Mouse (Mus musculus) ES-Bruce4 (cell line): Measurements from ENCODE around the gene Lpcat4. TPM values are rescaled to one million over a fixed set of nuclear protein-coding genes. Genes with fewer than 3 reads are reported as not detected.
"Not testable (repeated sequence)": the region's sequence is repeated elsewhere in the genome, so short reads cannot be mapped to it uniquely, and the experiment has no call there.

Experiments
- H3K27ac ChIP-seq: 2 replicates; pipeline ENCODE4 v1.5.1; 2012; ENCODE audit warnings: low read length, inconsistent platforms; ENCODE audit not compliant: insufficient read depth
- H3K27me3 ChIP-seq: 2 replicates; pipeline ENCODE4 v1.6.1; 2012; ENCODE audit warnings: mild to moderate bottlenecking, low read length, inconsistent platforms; ENCODE audit not compliant: control insufficient read depth, poor library complexity, insufficient read depth, severe bottlenecking
- H3K36me3 ChIP-seq: 2 replicates; pipeline ENCODE4 v1.6.1; 2012; ENCODE audit warnings: inconsistent platforms, mild to moderate bottlenecking, low read length, moderate library complexity; ENCODE audit not compliant: control insufficient read depth, poor library complexity, insufficient read depth, severe bottlenecking
- H3K4me1 ChIP-seq: one replicate; pipeline ENCODE4 v1.8.1; 2011; ENCODE audit warnings: low read length; ENCODE audit not compliant: control insufficient read depth, insufficient read depth
- H3K4me3 ChIP-seq: 2 replicates; pipeline ENCODE4 v1.5.1; 2011; ENCODE audit warnings: low read depth, mild to moderate bottlenecking, low read length
- H3K9ac ChIP-seq: 2 replicates; pipeline ENCODE4 v1.6.1; 2012; ENCODE audit warnings: low read depth, mild to moderate bottlenecking, inconsistent platforms; ENCODE audit not compliant: poor library complexity, severe bottlenecking
- H3K9me3 ChIP-seq: replicated peaks from 2 replicates; pipeline ENCODE4 v1.6.1; 2012; ENCODE audit warnings: mild to moderate bottlenecking, low read length, inconsistent platforms; ENCODE audit not compliant: control insufficient read depth, poor library complexity, insufficient read depth, severe bottlenecking
- CTCF ChIP-seq: IDR thresholded peaks from one replicate; pipeline ENCODE4 v1.8.1; 2011; ENCODE audit warnings: low read depth, low read length
- EP300 ChIP-seq: IDR thresholded peaks from 2 replicates; pipeline ENCODE4 v1.6.1; 2011; ENCODE audit warnings: low read depth, low read length; ENCODE audit not compliant: insufficient read depth
- POLR2A ChIP-seq: IDR thresholded peaks from one replicate; pipeline ENCODE4 v1.8.1; 2011; ENCODE audit warnings: low read length; ENCODE audit not compliant: insufficient read depth
- polyA plus RNA-seq: library from polyadenylated mRNA; stranded (reverse); fragments of >200 nt; gene quantifications from 2 replicates; pipeline ENCODE4 v1.2.4, GENCODE M21; 2011; ENCODE audit warnings: low read depth; ENCODE audit not compliant: missing spikeins, insufficient read depth, insufficient read length

Gene Lpcat4
- polyA plus RNA-seq, 1 experiment = 35.4 TPM

GRCm38 (mm10) chr2:112272909-112273308 lies 33.6 kb downstream of the Lpcat4 start:
- Histone ChIP-seq H3K36me3 (no peaks in the 10 kb centered on the region), H3K27me3 (no peaks in the 10 kb centered on the region), H3K27ac (no peak overlapping the region), H3K9me3 (no peaks in the 10 kb centered on the region), H3K4me3 (no peak overlapping the region), H3K4me1 (no peaks in the 10 kb centered on the region), H3K9ac (no peak overlapping the region)
- TF ChIP-seq POLR2A (no peak), EP300 (no peak), CTCF (no peak)

GRCm38 (mm10) chr2:112273474-112273873 lies 34.2 kb downstream of the Lpcat4 start:
- no peak overlapping the region for H3K9ac ChIP-seq
- no peak overlapping the region for H3K27ac ChIP-seq
- no peaks in the 10 kb centered on the region for H3K36me3 ChIP-seq

GRCm38 (mm10) chr2:112276870-112277269 lies 37.6 kb downstream of the Lpcat4 start:
- no peaks in the 10 kb centered on the region for H3K4me1 ChIP-seq
- H3K9me3 ChIP-seq = no peaks in the 10 kb centered on the region
- no peak overlapping the region for H3K27ac ChIP-seq
- TF ChIP-seq CTCF (no peak), EP300 (no peak), POLR2A (no peak)
- H3K36me3 ChIP-seq = no peaks in the 10 kb centered on the region
- no peak overlapping the region for H3K9ac ChIP-seq
- no peak overlapping the region for H3K4me3 ChIP-seq
- no peaks in the 10 kb centered on the region for H3K27me3 ChIP-seq

More at GRCm38 (mm10) chr2:112273474-112273873, 34.2 kb downstream of the Lpcat4 start:
- no peaks in the 10 kb centered on the region for H3K4me1 ChIP-seq
- TF ChIP-seq POLR2A (no peak), CTCF (no peak), EP300 (no peak)
- H3K4me3 ChIP-seq = no peak overlapping the region
- no peaks in the 10 kb centered on the region for H3K27me3 ChIP-seq
- no peaks in the 10 kb centered on the region for H3K9me3 ChIP-seq

DNA sequence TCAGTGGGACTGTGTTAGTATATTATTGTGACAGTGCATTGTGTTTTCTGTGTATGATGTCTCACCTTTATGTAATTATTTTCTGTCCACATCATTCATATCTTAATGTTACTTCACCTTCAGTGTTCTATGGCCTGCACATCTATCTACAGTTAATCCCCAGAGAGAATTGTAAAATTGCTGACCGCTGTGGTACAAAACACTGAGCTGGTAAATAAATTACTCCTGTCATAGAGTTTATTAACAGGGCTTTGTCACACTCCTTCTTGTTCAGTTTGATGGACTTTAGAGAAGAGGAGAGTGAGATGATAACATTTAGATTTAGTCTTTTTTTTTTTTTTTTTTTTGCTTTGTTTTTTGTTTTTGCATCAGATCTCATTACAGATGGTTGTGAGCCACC lies 43.6 kb downstream of the Lpcat4 start:
- H3K27me3 ChIP-seq = no peaks in the 10 kb centered on the region
- H3K36me3 ChIP-seq = no peaks in the 10 kb centered on the region
- H3K9me3 ChIP-seq = no peaks in the 10 kb centered on the region
- no peak for TF ChIP-seq POLR2A
- TF ChIP-seq CTCF = no peak
- TF ChIP-seq EP300 = no peak
- no peak overlapping the region for H3K27ac ChIP-seq
- H3K9ac ChIP-seq = no peak overlapping the region
- H3K4me1 ChIP-seq = no peaks in the 10 kb centered on the region
- no peak overlapping the region for H3K4me3 ChIP-seq

GRCm38 (mm10) chr2:112284363-112285030 lies 45.2 kb downstream of the Lpcat4 start:
- Histone ChIP-seq H3K27ac (peak overlapping the region; percentile 51; the same call in 1 of the 2 replicates), H3K9me3 (no peaks in the 10 kb centered on the region), H3K4me1 (no peaks in the 10 kb centered on the region), H3K27me3 (no peaks in the 10 kb centered on the region), H3K4me3 (peak overlapping the region; percentile 58), H3K9ac (peak overlapping the region; percentile 79), H3K36me3 (no peaks in the 10 kb centered on the region)
- TF ChIP-seq EP300 (peak; percentile 80), CTCF (no peak), POLR2A (no peak)

GRCm38 (mm10) chr2:112285031-112285390 lies 45.7 kb downstream of the Lpcat4 start:
- H3K4me3 ChIP-seq = no peak overlapping the region
- H3K9me3 ChIP-seq = no peaks in the 10 kb centered on the region
- H3K27ac ChIP-seq = no peak overlapping the region
- TF ChIP-seq POLR2A = no peak
- TF ChIP-seq CTCF = no peak
- TF ChIP-seq EP300 = no peak
- H3K27me3 ChIP-seq = no peaks in the 10 kb centered on the region
- no peaks in the 10 kb centered on the region for H3K36me3 ChIP-seq
- peak overlapping the region; percentile 79 for H3K9ac ChIP-seq
- no peaks in the 10 kb centered on the region for H3K4me1 ChIP-seq

- not testable (repeated sequence) for H3K9ac ChIP-seq, H3K4me3 ChIP-seq, H3K36me3 ChIP-seq, H3K9me3 ChIP-seq, H3K27me3 ChIP-seq, H3K27ac ChIP-seq, H3K4me1 ChIP-seq
These were observed 46.8 kb downstream of the Lpcat4 start for GRCm38 (mm10) chr2:112286062-112286461.
